Mouse (Mus musculus) heart, postnatal 0 days (tissue): Measurements from ENCODE around the gene Lrrk1.

Experiments used
- CTCF ChIP-seq: IDR thresholded peaks from 2 replicates; pipeline ENCODE4 v1.5.1; 2016; ENCODE audit warnings: antibody characterized with exemption, control low read depth, low read depth
- EP300 ChIP-seq: IDR thresholded peaks from 2 replicates; pipeline ENCODE4 v1.6.1; 2016; ENCODE audit warnings: antibody characterized with exemption, low read depth

DNA sequence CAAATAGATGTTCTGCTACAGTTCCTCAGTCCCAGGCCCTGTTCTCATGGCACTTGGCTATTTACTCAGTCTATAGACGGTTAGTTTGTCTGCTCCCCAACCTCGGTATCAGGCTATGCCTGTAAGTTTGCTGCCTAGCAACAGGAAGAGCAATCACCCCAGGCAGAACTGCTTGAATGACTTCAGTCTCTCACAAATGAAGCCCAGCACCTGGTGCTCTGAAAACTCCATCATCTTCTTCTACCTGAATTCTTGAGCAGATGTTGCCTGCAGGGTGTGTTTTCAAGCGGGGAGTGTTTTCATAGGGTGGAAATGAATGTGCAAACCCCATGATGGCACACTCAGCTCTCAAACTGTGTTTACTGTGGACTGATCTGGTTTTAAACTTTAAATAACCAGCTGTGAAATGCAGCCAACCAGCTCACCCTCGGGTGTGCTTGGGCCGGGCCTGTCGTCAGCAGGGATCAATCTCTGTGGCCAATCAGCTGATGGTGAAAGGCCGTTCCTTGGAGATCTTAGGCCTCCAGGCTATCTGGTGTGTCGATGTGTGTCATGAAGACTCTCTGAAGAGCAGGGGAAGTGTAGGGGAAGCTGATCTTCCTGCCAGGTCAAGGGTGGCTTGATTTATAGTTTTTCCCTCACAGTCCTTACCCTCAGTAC lies 187.2 kb downstream of the Lrrk1 start:
- TF ChIP-seq EP300, result no peak
- no peak for TF ChIP-seq CTCF
